Mouse (Mus musculus) lung, adult 18-20 months (tissue): ENCODE results near the gene A630023A22Rik.

Source experiments
- DNase-seq, 2 experiments: peaks; one replicate each; pipeline ENCODE4 v3.0.0; 2022; ENCODE audit warnings: mixed read lengths in 2 of 2

The A630023A22Rik gene

DNA sequence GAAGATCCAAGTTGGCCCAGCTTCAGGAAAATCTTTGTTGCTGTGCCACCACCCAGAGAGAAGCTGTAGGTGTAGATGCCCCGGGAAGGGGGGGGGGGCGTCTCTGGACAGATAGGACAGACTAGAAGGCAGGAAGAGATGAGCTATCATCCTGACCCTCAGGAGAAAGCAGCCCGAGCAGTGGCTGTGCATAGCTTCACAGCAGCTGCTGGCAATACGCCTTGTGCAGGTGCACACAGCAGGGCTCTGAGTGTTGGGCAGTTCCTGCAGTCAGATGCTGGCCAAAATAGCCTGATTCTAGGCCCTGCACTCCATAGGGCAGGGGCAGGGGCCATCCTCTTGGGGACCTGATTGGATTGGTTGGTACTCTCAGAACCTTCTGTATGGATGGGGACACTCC, 15.7 kb downstream of the A630023A22Rik start:
- DNase-seq, result no peak

DNA sequence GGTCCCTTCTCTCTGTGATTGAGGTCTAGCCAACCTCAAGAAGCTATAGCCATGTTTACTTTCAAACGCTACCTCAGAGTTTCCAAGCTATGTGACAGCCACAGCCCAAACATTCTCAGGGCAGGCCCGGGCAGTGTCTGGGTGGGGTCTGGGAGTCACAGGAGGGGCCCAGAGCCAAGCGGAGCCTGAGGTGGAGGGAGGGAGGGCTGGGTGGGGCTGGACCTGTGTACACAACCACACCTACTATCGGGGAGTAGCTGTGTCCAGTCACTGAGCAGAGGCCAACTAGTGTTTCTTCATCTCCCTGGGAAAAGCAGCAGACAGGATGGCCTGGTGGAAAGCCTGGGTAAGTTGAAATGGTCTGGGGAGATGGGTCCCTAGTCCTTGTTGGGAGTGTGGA, 16.8 kb downstream of the A630023A22Rik start, which contains the start of gene Anxa8:
Anxa8 (plus strand) TSS at position 251 of the 400 bp plus-strand sequence.
- peak; percentile 64 to 76 for DNase-seq

- peak; percentile 54 to 65 for DNase-seq
Observed at GRCm38 (mm10) chr14:34080321-34080997, 22.1 kb downstream of the A630023A22Rik start.

GRCm38 (mm10) chr14:34078293-34078692, 24.3 kb downstream of the A630023A22Rik start:
- DNase-seq, result no peak

- DNase-seq, result no peak
Observed at GRCm38 (mm10) chr14:34077222-34077621, 25.3 kb downstream of the A630023A22Rik start.

DNA sequence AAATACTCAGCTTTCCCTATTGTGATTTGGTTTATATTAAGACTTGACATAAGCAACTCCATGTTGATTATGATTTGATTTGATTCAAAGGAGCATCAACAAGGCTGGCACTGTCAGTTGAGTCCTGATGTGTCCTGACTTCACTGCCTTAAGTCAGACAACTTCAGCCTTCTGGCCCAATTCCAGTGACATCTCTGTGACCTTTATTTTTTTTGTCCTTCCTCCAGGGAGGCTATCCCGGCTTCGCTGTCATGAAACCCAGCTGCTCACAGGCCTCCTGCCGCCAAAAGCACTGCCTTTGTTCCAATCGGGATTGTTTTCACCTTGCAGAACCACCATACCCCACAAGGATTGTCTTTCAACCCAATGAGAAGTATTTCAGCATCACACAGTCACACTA, 27.2 kb downstream of the A630023A22Rik start:
- no peak for DNase-seq

DNA sequence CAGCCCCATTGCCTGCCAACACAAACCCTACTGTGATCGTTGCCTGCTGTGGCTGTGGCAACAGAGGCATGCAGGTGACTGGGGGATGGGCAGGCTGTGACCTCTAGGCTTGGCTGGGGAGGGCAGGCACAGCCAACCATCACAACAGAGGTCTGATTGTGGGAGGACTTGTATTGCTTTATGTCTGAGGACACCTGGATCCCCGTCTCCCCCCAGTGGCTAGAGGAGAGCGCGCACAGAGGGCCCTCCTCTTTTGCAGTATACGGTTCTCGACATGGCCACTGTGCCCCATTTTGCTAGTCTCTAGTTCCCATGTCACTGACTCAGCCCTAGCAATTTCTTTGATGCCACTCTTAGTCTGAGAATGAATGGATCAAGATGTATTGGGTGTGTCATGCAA, 30.9 kb downstream of the A630023A22Rik start:
- DNase-seq, result no peak

GRCm38 (mm10) chr14:34052516-34052915, 50.0 kb downstream of the A630023A22Rik start, which contains the start of gene Antxrl:
TSS of gene Antxrl (plus strand) at chr14:34052707.
- no peak for DNase-seq

GRCm38 (mm10) chr14:34050101-34050779, 52.3 kb downstream of the A630023A22Rik start:
- DNase-seq, result no peak

GRCm38 (mm10) chr14:34043341-34043740, 59.2 kb downstream of the A630023A22Rik start:
- DNase-seq, result no peak

DNA sequence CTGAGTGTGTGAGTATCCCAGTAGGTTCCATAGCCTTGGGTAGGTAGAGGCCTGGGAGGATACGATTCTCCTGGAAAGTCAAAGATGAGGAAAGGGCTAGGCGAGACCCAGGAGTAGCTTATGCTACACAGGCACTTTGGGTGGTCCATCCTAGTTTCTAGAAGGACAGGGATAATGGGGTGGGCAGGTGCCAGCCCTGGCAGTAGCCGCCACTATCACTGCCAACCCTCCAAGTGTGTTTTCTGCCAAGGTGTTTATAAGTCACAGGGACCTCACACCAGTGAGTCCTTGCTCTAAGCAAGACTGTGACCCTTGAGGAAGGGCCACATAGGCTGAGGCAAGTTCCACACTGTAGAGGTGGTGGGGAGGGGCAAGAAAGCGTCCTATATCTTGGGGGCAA, 61.3 kb downstream of the A630023A22Rik start:
- DNase-seq, result no peak

DNA sequence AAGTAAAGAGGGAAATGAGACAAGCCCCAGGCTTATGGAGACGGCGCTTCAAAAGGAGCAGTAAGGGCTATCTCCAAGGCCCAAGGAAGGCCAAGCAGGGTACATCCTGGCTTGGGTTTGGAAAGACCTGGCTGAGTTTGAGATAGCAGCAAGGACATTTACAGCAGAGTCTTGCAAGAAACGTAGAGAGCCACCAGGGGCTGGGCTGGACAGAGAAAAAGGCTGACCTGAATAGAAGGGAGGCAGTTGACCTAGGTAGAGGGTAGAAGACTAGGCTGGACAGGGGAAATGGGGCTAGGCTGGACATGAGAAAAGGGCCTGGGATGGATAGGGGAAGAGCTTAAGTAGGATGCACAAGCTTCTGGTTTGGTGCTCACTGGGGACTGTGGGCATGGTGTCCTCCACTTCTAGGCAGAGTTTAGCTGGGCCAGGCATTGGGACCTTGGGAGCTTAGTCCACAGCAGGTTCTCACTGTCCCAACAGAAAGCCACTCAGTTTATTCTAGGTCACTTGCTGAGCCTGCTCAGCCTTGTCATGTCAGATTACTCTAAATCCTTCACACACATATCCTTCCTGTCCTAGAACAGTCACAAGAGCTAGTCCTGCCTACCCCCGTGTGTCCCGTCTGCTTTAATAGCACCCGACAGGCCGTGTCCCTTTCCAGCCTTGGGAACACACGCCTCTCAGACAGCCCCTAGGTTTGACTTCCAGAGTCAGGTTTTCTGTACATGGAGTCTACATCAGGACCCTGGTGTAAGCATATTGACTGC, 68.5 kb downstream of the A630023A22Rik start:
- no peak for DNase-seq

GRCm38 (mm10) chr14:34026710-34027109, 75.8 kb downstream of the A630023A22Rik start:
- no peak for DNase-seq

GRCm38 (mm10) chr14:34016938-34017337, 85.6 kb downstream of the A630023A22Rik start:
- DNase-seq, result no peak

- DNase-seq, result no peak
Observed at GRCm38 (mm10) chr14:34016381-34016780, 86.2 kb downstream of the A630023A22Rik start, which contains the start of gene Gm5460. TSS of gene Gm5460 (plus strand) at chr14:34016758.

- no peak for DNase-seq
Observed at GRCm38 (mm10) chr14:34015063-34015462, 87.5 kb downstream of the A630023A22Rik start, which contains the start of gene Gm30083. TSS of gene Gm30083 (minus strand) at chr14:34015182.

- no peak for DNase-seq
Observed at GRCm38 (mm10) chr14:34002358-34002757, 100.2 kb downstream of the A630023A22Rik start.

- DNase-seq, result no peak
Observed at GRCm38 (mm10) chr14:34001445-34001844, 101.1 kb downstream of the A630023A22Rik start.
